Mouse (Mus musculus) left cerebral cortex, postnatal 10 days (tissue): ENCODE measurements around the gene Fbxo42. TPM values are rescaled to one million over a fixed set of nuclear protein-coding genes. Genes with fewer than 3 reads are reported as not detected.
A peak's percentile ranks its signal among the peaks of the same experiment; 100 is the strongest.

ENCODE experiments used
- DNase-seq, 2 experiments: peaks; one replicate each; pipeline ENCODE4 v3.0.0; 2021 to 2022; ENCODE audit warnings: low spot score in 2 of 2, mixed read lengths in 1 of 2; ENCODE audit errors: extremely low spot score in 1 of 2
- intact Hi-C: fragments of 180-260 bp; cut with DNase I; formaldehyde crosslinking; loops from one replicate; pipeline ENCODE4 v1.15.1; 2025
- total RNA-seq, 2 experiments: library from RNA; stranded (reverse); gene quantifications; 2 replicates each; pipeline ENCODE4 v1.2.3; 2021

The Fbxo42 gene
- total RNA-seq: 10 to 100 TPM; 35.2 to 35.4 TPM

- intact Hi-C loops: loop anchor here (5.0 kb wide), 2 partner anchors 55 to 125 kb away; no protein-coding TSS in a partner anchor
- DNase-seq: peak; percentile 89 to 94
Observed at GRCm38 (mm10) chr4:141147112-141148008, at the start of gene Fbxo42. Gene Fbxo42 (plus strand): TSS chr4:141147913.

DNA sequence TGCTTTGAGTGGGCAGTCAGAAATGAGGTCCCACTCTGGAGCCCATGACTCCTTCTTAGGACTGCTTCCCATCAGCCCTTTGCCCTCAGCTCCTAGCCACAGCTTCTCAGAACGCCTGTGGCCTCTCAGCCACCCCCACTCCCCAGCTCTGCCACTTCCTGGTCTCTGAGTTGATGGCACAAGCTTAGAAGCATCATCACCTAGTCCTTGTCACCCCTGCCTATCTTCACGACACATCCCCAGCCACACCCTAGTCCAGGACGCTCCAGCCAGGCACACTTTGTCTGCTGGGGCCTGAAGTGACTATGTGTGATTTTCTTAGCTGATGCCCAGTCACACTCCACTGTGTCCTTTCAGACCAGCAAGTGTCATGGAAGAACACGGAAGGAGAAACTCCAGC, 48.8 kb upstream of the Fbxo42 start:
- intact Hi-C loops: no loop called here
- no peak for DNase-seq

- DNase-seq: no peak
- intact Hi-C loops: no loop called here
Observed at GRCm38 (mm10) chr4:141099956-141100355, 47.8 kb upstream of the Fbxo42 start.

- no peak for DNase-seq
- intact Hi-C loops: no loop called here
Observed at GRCm38 (mm10) chr4:141101291-141101690, 46.4 kb upstream of the Fbxo42 start.

DNA sequence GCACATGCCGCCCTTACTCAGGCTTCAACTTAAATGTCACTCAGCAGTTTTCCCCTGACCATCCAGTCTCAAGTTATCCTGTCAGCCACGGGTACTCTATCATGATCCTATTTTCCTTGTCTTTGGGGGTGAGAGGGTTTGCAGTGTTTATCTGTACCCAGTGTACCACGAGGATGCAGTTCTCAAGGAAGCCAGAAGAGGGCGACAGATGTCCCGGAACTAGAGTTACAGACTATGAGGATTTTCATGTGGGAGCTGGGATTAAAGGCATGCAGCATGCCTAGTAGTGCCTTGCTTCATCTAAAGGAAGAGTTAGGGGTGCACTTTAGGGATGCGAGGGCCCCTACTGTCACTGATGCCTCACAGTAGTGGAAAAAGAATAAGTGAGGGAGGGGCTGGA, 45.9 kb upstream of the Fbxo42 start:
- intact Hi-C loops: no loop called here
- no peak for DNase-seq

DNA sequence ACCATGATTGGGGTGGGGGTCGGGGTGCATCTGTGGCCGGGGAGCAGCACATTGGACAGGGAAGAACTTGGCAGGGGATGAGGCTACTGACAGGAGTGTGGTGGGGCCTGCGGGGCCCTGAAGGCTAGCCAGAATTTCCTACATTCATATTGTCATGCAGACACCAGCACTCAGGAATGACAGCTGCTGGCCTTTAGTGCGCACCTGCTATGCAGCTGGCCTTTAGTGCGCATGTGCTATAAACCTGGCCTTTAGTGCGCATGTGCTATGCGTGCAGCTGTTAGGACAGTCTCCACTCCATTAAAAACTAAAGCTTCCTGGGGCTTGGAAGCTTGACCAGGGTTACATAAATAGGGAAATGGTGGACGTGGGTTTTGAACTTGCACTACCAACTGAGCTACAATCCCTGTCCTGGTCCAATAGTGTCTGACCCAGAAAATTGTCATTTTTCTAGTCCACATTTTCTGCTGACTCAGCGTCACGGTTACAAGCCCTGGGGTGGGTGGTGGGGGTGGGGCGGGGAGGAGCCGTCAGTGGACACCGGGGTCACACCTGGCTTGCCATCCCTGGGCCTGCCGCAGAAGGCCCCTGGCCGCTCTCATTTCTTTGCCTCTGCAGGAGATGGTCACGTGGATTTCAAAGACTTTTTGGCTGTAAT, 41.1 kb upstream of the Fbxo42 start:
- DNase-seq: no peak
- intact Hi-C loops: no loop called here

DNA sequence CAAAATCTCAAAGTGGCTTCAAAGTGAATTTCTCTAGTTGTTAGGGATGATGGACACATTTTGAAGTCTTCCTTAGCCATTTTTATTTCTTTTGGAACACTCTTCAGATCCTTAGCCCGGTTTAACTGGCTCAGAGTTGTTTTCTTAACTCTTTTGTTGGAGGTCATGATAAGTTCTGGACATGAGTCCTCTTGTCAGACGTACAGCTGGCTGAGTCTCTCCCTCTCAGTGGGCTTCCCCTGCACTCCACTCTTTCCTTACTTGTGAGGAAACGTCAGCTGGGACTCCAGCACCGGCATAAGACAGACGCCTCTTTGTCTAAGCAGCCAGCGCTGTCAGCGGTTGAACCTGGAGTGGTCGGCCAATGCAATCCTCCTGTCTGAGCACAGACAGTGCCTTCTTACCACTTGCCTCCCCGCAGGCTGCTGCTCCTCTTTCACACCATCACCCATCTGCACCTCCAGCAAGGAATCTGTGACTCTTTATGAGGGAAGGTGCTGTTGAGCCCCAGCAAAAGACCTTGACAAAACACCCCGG, 39.4 kb upstream of the Fbxo42 start:
- DNase-seq: no peak
- intact Hi-C loops: no loop called here

DNA sequence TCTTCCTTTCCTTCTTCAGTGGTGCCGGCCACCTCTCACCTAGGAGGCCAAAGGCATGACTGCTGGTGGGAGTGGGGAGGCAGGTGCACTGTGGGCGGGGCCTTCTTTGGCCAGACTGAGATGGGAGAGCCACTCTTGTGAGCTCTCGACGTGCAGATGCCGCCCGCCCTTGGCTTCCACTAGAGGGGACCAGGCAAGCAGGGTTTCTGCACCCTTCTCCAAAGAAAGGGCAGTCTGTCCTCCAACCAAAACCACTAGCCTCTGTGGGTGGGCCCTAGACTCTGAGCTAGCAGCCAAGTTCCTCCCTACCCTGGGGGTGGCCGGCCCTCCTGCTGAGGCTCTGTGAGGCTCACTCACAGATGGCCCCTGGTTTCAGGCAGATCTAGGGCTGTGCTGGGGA, 33.9 kb upstream of the Fbxo42 start:
- DNase-seq: peak in 1 of 2 experiments; percentile 47
- intact Hi-C loops: no loop called here

- DNase-seq: peak in 1 of 2 experiments; percentile 68
- intact Hi-C loops: no loop called here
Observed at GRCm38 (mm10) chr4:141114521-141114981, 33.2 kb upstream of the Fbxo42 start.

GRCm38 (mm10) chr4:141115398-141115797, 32.3 kb upstream of the Fbxo42 start:
- no peak for DNase-seq

GRCm38 (mm10) chr4:141118691-141119090, 29.0 kb upstream of the Fbxo42 start:
- intact Hi-C loops: no loop called here
- no peak for DNase-seq

More at GRCm38 (mm10) chr4:141115398-141115797, 32.3 kb upstream of the Fbxo42 start:
- intact Hi-C loops: no loop called here

DNA sequence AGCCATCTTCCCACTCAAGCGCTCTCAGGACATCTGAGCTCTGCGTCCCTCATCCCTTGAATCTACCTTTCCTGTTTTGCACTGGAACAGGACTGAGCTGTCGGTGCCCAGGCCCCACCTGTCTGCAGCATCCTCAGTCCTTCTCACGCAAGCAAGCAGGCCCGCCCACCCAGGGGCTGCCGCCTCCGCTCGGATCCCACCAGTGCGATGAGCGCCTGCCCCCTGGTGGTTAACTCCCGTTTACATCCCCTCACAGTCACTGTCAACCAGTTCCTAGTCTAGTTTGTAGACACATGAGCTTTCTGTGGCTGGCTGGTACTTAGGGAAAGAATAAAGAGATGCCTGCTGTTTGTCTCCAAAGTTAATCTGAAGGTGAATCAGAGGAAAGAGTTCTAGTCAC, 27.0 kb upstream of the Fbxo42 start:
- intact Hi-C loops: loop anchor here (5.0 kb wide), 1 partner anchor 43 kb away; the partner anchor contains the start of gene Necap2
- peak; percentile 59 to 83 for DNase-seq

DNA sequence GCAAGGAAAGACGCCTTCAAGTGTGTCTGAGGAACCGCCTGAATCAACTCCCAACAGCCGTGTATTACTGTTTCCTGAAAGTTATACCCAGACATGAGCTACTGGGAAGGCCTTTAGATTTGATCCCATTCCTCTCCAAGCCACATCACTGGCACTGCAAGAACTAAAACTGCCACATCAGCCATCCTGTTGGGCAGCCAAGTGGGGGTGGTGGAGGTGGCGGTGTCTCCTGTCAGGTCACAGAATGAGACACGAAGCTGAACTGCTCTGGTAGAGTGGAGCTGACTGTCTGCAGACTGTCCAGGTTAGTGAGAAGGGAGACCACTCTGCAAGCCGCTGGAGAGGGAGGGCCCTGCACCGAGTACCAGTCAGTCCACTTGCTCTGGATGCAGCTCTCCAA, 25.1 kb upstream of the Fbxo42 start:
- intact Hi-C loops: loop anchor here (5.0 kb wide), 1 partner anchor 45 kb away; the partner anchor contains the start of gene Necap2
- DNase-seq: no peak

GRCm38 (mm10) chr4:141123065-141123464, 24.6 kb upstream of the Fbxo42 start:
- no peak for DNase-seq
- intact Hi-C loops: loop anchor here (5.0 kb wide), 1 partner anchor 46 kb away; the partner anchor contains the start of gene Necap2

- intact Hi-C loops: no loop called here
Observed at GRCm38 (mm10) chr4:141129190-141129710, 18.5 kb upstream of the Fbxo42 start.

DNA sequence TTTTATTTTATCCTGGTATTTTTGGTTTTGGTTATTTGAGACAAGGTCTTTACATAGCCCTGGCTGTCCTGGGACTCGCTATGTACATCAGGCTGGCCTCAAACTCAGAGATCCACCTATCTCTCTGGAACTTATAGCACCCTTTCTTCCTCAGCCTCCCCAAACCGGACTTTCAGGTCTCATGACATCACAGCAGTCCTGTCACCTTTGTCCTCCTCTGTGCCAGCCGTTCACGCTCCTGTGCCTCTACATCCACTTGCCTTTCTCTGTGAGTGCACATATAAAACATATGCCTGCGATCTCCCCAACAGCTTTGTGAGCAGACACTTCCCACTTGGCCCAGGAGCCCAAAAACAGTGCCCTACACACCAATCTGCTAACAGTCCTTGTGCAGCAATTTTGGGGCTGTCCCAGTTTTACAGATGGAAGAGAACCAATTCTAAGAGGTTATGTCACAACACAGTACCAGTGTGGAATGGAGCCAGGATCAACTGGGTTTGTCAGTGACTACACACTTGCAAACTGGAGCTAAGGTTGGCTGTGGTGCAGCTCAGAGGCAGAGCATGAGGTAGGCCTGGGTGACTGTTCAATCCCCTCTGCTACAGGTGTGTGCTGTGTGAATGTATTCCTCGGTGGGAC, 16.9 kb upstream of the Fbxo42 start:
- intact Hi-C loops: no loop called here
- no peak for DNase-seq

More at GRCm38 (mm10) chr4:141129190-141129710, 18.5 kb upstream of the Fbxo42 start:
- no peak for DNase-seq

DNA sequence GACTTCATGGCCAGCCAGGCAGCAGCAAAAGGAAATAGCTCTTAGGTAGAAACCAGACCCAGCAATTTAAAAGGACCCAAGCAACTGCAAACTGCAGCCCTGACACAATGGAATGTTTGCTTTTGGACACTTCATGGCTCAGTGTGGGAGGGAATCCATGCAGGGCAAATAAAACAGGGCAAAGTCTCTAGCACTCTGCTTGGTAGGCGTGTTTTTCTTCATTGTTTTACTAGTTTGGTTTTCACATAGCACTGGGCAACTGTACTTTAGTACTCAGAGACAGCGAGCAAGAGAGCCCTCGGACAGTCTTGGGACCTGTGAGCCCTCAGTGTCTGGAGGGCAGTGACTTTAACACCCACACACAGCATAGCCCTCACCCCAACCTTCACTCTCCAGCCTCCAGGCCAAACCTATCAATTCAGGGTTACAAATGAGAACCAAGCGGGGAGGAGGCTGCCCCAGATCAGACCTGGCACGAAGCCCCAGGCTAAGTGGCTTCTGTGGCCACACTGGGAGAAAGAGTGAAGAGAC, 16.1 kb upstream of the Fbxo42 start:
- no peak for DNase-seq
- intact Hi-C loops: no loop called here

GRCm38 (mm10) chr4:141132191-141132590, 15.5 kb upstream of the Fbxo42 start:
- intact Hi-C loops: no loop called here
- no peak for DNase-seq
